Mouse (Mus musculus) liver, embryonic 12.5 days (tissue): Measurements from ENCODE around the gene E130311K13Rik. TPM values are rescaled to one million over a fixed set of nuclear protein-coding genes. Genes with fewer than 3 reads are reported as not detected.

Source experiments
- ATAC-seq: fragments of 200-750 bp; cut with Nextera tagmentation; 2 replicates; pipeline ENCODE4 v1.8.0; 2017; ENCODE audit warnings: moderate number of reproducible peaks, mild to moderate bottlenecking, moderate library complexity
- H3K27ac ChIP-seq: fragments of 300-500 bp; sonication (generic); 2 replicates; pipeline ENCODE4 v1.5.1; 2016; ENCODE audit warnings: mild to moderate bottlenecking
- H3K27me3 ChIP-seq: fragments of 300-500 bp; sonication (generic); replicated peaks from 2 replicates; pipeline ENCODE4 v1.6.1; 2016; ENCODE audit warnings: mild to moderate bottlenecking, moderate library complexity
- H3K36me3 ChIP-seq: fragments of 300-500 bp; sonication (generic); 2 replicates; pipeline ENCODE4 v1.6.1; 2016; ENCODE audit warnings: mild to moderate bottlenecking, moderate library complexity
- H3K4me1 ChIP-seq: fragments of 300-500 bp; sonication (generic); 2 replicates; pipeline ENCODE4 v1.6.1; 2016
- H3K4me2 ChIP-seq: fragments of 300-500 bp; sonication (generic); 2 replicates; pipeline ENCODE4 v1.6.1; 2016; ENCODE audit warnings: mild to moderate bottlenecking, moderate library complexity
- H3K4me3 ChIP-seq: fragments of 300-500 bp; sonication (generic); 2 replicates; pipeline ENCODE4 v1.5.1; 2016; ENCODE audit warnings: mild to moderate bottlenecking, moderate library complexity
- H3K9ac ChIP-seq: fragments of 300-500 bp; sonication (generic); 2 replicates; pipeline ENCODE4 v1.6.1; 2016; ENCODE audit warnings: mild to moderate bottlenecking, moderate library complexity
- H3K9me3 ChIP-seq: fragments of 300-500 bp; sonication (generic); replicated peaks from 2 replicates; pipeline ENCODE4 v1.6.1; 2016; ENCODE audit warnings: mild to moderate bottlenecking, moderate library complexity
- WGBS: fragments of 180-500 bp; shearing (Covaris S2); methylation state at CpG from one replicate; pipeline ENCODE4 v1.1.7; 2016; ENCODE audit not compliant: insufficient replicate concordance; 5-methylcytosine and 5-hydroxymethylcytosine counted together
- polyA plus RNA-seq: library from polyadenylated mRNA; unstranded; fragments of >200 nt; fragmentation: Nextera tagmentation; extraction: Ambion mirVana; gene quantifications from 2 replicates; pipeline ENCODE4 v1.2.1, GENCODE M21; 2016

E130311K13Rik gene
- polyA plus RNA-seq: 2.2 and 2.5 TPM in 2 replicates

DNA sequence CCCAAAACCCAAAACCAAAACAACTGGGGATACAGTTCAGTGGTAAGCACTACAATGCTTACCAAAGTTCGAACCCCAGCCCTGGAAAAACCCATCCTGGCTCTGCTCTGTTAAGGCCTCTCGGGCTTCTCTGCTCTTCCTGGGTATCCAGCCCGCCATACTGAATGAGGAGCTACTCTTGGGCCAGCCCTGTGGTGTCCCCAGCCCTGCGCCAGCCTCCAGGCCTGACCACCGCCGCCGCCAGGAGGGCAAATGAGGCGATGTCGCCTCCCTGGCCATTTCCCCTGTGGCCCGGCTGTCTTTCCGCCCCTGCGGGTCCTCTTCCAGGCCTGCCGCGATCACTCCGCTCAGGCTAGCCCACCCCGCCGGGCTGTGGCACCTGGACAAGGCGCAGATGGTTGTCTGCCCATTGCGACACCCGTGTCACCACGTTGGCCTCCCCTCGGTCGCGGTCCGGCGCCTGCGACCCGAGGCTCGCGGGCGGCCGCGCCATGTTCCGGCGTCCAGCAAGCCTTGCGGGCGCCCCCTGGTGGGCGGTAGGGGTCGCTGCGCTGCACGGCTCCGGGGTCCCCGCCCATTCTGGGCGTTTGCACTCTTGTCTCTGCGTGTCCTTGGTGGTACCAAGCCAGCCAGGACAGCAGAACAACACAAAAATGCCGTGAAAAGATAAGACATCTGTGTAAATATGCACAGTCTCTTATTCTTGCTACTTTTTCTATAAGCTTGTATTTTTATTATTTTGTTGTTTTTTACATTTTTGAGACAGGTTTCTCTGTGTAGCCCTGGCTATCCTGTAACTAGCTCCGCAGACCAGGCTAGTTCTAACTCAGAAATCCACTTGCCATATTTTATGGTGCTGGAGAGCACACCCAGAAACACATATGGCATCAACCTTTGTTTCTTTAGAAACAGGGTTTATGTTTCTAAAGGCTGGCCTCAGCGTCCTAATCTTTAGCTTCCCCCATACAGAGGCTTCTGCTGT is at the start of gene E130311K13Rik:
Gene E130311K13Rik (minus strand): TSS at position 595 of the 982 bp plus-strand sequence.
- peak within 1 kb of the TSS; percentile 79 for H3K9ac ChIP-seq
- H3K27me3 ChIP-seq: no peaks in the 10 kb centered on the region
- no peaks in the 10 kb centered on the region for H3K9me3 ChIP-seq
- 5% methylated on average over 48 of the region's 48 CpGs for WGBS
- H3K27ac ChIP-seq: peak within 1 kb of the TSS; percentile 69; the same call in 1 of the 2 replicates
- peak within 1 kb of the TSS; percentile 82 for H3K4me2 ChIP-seq
- ATAC-seq: peak; percentile 93
- peaks cover 3% of the 10 kb centered on the region for H3K4me1 ChIP-seq
- H3K4me3 ChIP-seq: peak within 1 kb of the TSS; percentile 70
- no peaks in the 10 kb centered on the region for H3K36me3 ChIP-seq

DNA sequence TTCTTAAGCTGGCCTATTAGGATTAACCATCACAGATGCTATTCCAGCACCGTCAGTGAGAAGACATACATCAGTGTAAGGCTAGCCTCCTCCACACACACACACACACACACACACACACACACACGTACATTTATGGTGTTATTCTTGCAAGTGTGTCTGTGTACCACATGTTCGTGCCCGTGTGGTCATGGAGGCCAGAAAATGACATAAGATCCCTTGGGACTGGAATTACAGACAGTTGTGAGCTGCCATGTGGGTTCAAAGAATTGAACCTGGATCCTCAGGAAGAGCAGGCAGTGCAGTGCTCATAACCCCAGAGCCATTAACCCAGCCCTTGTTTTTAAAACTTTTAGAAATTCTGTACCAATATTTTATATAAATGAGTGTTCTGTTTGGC is 48.6 kb upstream of the E130311K13Rik start:
- Histone ChIP-seq H3K9ac (peak overlapping the region; percentile 95; the same call in 1 of the 2 replicates), H3K9me3 (no peaks in the 10 kb centered on the region), H3K36me3 (peaks cover 36% of the 10 kb centered on the region), H3K27me3 (no peaks in the 10 kb centered on the region), H3K4me1 (peaks cover 26% of the 10 kb centered on the region), H3K4me3 (peak overlapping the region; percentile 95), H3K27ac (no peak overlapping the region), H3K4me2 (peak overlapping the region; percentile 85)
- WGBS: 76% methylated on average over 4 of the region's 4 CpGs
- ATAC-seq: no peak

DNA sequence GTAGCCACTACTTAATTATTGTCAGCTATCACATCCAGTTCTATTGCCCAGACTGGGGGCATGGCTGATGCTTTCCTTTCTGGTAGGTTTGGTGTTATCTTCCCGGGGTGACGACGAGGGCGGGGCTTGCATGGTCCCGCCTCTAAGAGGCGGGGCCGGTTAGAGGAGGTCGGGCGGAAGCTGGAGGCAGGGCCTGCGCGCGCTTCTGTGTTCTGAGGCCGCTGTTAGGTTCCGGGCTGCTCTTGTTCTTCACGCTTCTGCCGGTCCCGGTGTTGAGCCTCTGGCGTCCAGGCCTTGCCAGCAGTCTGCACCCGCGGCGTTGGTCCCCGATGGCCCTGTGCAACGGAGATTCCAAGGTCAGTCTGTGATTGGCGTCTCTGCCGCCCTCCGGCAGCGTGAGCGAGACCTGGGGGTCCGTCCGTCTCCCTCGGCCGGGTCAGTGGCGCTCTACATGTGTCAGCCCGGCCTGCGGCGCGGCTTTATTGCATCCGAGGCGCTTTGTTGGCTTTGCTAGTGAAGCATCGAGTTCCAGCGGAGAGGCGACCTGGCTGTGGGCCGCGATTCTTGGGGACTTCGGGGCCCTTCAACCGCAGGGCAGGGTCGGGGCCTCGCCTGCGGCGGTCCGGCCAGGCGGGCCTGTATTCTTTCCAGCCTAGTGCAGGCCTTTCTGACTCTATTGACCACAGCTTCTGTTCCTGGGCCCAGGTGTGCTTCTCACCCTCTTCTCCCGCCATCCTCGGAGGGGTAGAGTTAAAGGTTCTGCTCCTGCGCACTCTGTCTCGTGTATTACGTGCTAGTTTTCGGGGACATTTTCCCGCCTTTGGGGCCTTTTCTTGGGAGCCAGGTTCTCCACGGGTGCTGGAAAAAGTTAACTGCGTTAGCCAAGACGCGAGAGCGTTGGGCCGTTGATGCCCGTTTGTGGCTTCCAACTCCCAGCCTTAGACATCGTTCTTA is 47.0 kb upstream of the E130311K13Rik start, which contains the start of gene Gmps:
Gene Gmps (plus strand): TSS at position 152 of the 954 bp plus-strand sequence.
- peaks cover 32% of the 10 kb centered on the region for H3K4me1 ChIP-seq
- peak; percentile 98 for ATAC-seq
- under 1% methylated on average over 67 of the region's 67 CpGs for WGBS

DNA sequence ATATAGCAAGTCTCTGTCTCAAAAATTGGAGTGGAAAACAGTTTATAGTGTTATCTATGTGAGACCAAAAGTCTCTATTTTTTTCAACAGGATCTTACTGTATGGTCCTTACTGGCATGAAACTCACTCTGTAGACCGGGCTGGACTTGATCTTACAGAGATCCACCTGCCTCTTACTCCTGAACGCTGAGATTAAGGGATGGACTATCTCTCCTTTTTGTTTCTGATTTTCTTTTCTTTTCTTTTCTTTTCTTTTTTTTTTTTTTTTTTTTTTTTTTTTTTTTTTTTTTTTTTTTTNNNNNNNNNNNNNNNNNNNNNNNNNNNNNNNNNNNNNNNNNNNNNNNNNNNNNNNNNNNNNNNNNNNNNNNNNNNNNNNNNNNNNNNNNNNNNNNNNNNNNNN is 36.7 kb upstream of the E130311K13Rik start:
- Histone ChIP-seq H3K36me3 (no peaks in the 10 kb centered on the region), H3K27me3 (peaks cover 10% of the 10 kb centered on the region), H3K9ac (no peak overlapping the region), H3K4me3 (no peak overlapping the region), H3K27ac (no peak overlapping the region), H3K4me1 (peaks cover 31% of the 10 kb centered on the region), H3K4me2 (no peak overlapping the region), H3K9me3 (no peaks in the 10 kb centered on the region)
- no peak for ATAC-seq
- 72% methylated on average over 2 of the region's 2 CpGs for WGBS

More for the DNA sequence above, 47.0 kb upstream of the E130311K13Rik start, which contains the start of gene Gmps:
- peaks cover 21% of the 10 kb centered on the region for H3K36me3 ChIP-seq
- H3K4me3 ChIP-seq: peak within 1 kb of the TSS; percentile 95
- no peaks in the 10 kb centered on the region for H3K27me3 ChIP-seq
- peak within 1 kb of the TSS; percentile 89 for H3K27ac ChIP-seq
- H3K9me3 ChIP-seq: no peaks in the 10 kb centered on the region
- H3K9ac ChIP-seq: peak within 1 kb of the TSS; percentile 95
- peak within 1 kb of the TSS; percentile 85 for H3K4me2 ChIP-seq

DNA sequence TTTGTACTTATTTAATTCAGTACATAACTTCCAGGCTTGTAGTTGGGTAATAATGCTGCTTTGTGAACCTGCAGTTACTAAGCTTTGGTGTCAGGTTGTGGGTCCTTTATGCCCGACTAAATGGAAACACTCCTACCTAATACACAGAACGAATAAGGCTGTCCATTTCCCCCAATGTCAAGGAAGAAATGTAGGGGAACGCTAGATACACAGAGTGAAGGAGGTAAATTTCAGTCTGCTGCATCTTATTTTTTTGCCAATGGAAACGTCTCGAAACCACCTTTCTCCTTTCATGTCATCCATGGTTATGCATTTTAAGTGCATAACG is 35.6 kb upstream of the E130311K13Rik start:
- H3K4me2 ChIP-seq: peak overlapping the region; percentile 87
- peaks cover 29% of the 10 kb centered on the region for H3K4me1 ChIP-seq
- H3K27me3 ChIP-seq: peaks cover 10% of the 10 kb centered on the region
- no peaks in the 10 kb centered on the region for H3K36me3 ChIP-seq
- no peak overlapping the region for H3K9ac ChIP-seq
- WGBS: 75% methylated on average over 6 of the region's 6 CpGs
- H3K9me3 ChIP-seq: no peaks in the 10 kb centered on the region
- 0 out of 2 replicates have a peak overlapping the region, but pooled peaks have one; percentile 36 for H3K27ac ChIP-seq
- ATAC-seq: no peak
- H3K4me3 ChIP-seq: peak overlapping the region; percentile 92

DNA sequence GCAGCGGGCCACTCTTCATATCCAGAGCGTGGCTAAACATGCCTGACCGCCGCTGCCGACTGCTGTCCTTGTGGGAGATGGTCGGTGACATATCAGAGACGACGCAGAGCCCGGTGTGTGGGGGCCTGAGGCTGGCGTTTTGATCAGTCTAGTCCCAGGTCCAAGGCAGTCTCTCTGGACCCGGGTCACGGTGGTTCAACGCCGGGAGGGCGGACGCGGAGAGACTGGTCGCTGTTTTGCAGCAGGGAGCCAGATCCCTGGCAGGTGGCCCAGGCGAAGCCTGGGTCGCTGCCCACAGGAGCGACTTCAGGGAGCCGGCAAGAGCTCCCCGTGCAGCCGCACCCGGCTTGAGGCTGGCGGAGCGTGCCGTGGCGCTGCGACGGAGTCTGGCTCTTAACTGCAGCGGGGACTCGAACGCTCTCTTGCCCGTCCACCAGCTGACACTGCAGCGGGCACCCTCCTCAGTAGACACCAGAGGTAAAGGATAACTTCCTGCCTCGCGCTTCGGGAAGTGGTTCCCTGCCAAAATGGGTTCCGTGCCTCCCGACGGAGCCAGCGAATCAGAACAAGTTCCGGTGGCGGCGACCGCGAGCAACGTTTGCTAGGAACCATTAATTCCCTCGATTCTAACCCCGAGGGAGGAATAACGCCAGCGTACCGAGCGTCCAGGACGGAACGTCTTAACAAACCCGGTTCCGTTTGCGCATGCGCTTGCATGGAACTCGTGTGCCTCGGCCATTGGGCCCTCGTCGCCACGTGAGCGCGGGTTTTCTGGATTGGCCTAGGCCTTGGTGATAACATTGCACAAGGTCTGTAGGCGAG is 35.0 kb upstream of the E130311K13Rik start, which contains the start of gene Slc33a1:
Gene Slc33a1 (minus strand): TSS at position 669 of the 822 bp plus-strand sequence.
- no peaks in the 10 kb centered on the region for H3K9me3 ChIP-seq
- H3K4me2 ChIP-seq: peak within 1 kb of the TSS; percentile 87
- H3K9ac ChIP-seq: peak within 1 kb of the TSS; percentile 92
- H3K27me3 ChIP-seq: peaks cover 10% of the 10 kb centered on the region
- H3K4me3 ChIP-seq: peak within 1 kb of the TSS; percentile 92
- H3K36me3 ChIP-seq: 0 out of 2 replicates have a peak, but pooled peaks cover 2% of the 10 kb centered on the region
- peak; percentile 92 for ATAC-seq
- H3K4me1 ChIP-seq: peaks cover 29% of the 10 kb centered on the region
- WGBS: 2% methylated on average over 69 of the region's 69 CpGs
- peak within 1 kb of the TSS; percentile 90 for H3K27ac ChIP-seq

DNA sequence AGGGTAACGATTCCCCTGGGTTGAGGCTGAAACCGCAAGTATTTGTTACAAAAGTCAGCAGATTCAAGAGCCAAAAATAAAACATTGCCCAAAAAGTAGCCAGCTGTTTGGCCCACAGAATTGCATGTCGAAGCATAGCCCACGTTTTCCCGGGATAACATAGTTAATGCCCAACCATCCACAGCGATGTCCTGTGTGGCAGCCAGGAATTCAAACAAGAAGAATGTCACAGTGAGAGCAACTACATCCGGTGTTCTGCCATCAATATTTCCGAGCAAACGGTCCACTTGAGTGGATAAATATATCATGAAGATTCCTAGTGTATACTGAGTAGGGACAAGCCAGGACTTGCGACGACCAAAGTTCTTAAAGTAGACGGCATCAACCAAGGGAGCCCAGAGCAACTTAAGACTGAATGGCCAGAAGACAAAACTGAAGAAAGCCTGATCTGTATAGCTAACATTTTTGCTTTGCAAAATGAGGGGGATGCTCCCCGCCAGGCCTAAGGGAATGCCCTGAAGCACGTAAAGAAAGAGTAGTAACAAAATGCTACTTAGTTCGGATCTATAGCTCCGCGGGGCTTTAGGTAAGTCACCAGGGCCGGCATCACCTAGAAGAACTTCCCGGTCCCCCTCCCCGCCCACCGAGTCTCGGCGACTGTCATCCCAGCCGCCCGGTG is 34.3 kb upstream of the E130311K13Rik start:
- 7% methylated on average over 25 of the region's 25 CpGs for WGBS
- Histone ChIP-seq H3K36me3 (0 out of 2 replicates have a peak, but pooled peaks cover 2% of the 10 kb centered on the region), H3K27me3 (peaks cover 10% of the 10 kb centered on the region), H3K4me2 (peak overlapping the region; percentile 87), H3K9me3 (no peaks in the 10 kb centered on the region), H3K27ac (peak overlapping the region; percentile 90), H3K4me1 (peaks cover 29% of the 10 kb centered on the region), H3K9ac (peak overlapping the region; percentile 92), H3K4me3 (peak overlapping the region; percentile 92)
- no peak for ATAC-seq

DNA sequence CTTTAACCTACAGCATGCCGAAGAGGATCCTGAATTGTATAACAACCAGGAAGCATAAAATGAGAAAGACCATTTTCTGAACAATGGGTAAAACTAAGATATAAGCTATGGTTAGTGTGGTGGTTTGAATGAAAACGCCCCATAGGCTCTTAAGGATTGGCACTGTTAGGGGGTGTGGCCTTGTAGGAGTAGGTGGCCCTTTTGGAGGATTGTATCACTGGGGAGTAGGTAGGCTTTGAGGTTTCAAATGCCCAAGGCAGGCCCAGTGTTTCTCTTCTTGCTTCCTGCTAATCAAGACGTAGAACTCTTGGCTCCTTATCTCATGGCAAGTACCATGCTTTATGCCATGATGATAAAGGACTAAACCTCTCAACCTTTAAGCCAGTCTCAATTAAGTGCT is 20.6 kb upstream of the E130311K13Rik start:
- Histone ChIP-seq H3K4me1 (peaks cover 7% of the 10 kb centered on the region), H3K27me3 (no peaks in the 10 kb centered on the region), H3K27ac (no peak overlapping the region), H3K4me2 (no peak overlapping the region), H3K9me3 (no peaks in the 10 kb centered on the region), H3K4me3 (no peak overlapping the region), H3K9ac (no peak overlapping the region), H3K36me3 (peaks cover 19% of the 10 kb centered on the region)
- 60% methylated on average over 3 of the region's 3 CpGs for WGBS
- peak; percentile 65; the same call in 1 of the 2 replicates for ATAC-seq

DNA sequence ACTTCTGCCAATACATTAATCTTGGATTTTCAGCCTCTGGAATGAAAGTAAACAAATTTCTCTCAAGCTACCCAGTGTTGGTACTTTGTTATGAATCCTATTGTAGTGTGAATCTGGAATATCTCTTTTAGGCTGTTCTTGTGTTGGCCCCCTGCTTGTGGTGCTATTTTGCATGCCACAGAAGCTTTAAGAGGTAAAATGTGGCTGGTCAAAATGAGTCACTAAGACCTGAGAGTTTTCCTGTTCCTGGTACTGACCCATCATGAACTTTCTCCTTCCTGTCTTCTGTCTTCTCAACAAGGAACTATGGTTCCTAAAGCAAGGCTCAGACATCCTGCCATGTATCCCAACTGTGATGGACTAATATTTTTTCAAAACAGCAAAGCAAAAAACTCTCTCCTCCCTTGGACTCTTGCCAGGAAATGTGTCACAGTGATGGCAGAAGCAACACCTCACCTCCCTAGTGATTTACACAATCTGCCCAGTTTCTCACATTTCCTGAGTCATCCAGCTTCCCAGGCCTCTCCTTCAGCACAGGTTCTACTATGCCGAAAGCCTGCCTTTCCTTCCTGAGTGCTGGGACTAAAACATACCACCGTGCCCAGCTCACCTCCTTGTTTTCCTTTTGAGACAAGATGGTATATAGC is 12.1 kb upstream of the E130311K13Rik start:
- Histone ChIP-seq H3K27ac (no peak overlapping the region), H3K4me3 (no peak overlapping the region), H3K36me3 (peaks cover 17% of the 10 kb centered on the region), H3K9ac (no peak overlapping the region), H3K4me1 (no peaks in the 10 kb centered on the region), H3K27me3 (no peaks in the 10 kb centered on the region), H3K9me3 (no peaks in the 10 kb centered on the region), H3K4me2 (no peak overlapping the region)
- ATAC-seq: no peak
- whole genome bisulfite sequencing: 72% methylated on average over 2 of the region's 2 CpGs

DNA sequence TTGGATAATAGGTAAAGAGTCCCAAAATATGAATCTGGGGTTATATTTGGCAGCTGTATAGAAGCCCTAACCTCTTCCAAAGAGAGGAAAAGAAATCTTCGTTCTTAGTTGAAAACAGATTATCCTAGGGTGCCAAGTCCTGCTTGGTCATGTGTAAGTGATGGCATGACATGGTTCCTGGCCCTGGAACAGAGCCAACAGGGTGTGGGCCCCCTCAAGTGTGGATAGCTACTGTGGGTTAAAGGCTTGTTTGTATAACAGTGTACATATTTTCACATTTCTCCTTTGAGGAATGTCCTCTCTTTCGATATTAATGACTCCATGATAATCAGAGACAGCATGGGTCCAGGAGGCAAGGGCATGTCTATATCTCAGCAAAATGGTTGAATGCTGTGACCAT is 9.7 kb upstream of the E130311K13Rik start:
- Histone ChIP-seq H3K27me3 (no peaks in the 10 kb centered on the region), H3K27ac (no peak overlapping the region), H3K36me3 (peaks cover 6% of the 10 kb centered on the region), H3K4me1 (no peaks in the 10 kb centered on the region), H3K4me3 (no peak overlapping the region), H3K9me3 (no peaks in the 10 kb centered on the region), H3K4me2 (no peak overlapping the region), H3K9ac (no peak overlapping the region)
- WGBS: 76% methylated on average over 2 of the region's 2 CpGs
- no peak for ATAC-seq
